Mouse (Mus musculus): ENCODE results near the gene Bckdk.

The Bckdk gene

DNA sequence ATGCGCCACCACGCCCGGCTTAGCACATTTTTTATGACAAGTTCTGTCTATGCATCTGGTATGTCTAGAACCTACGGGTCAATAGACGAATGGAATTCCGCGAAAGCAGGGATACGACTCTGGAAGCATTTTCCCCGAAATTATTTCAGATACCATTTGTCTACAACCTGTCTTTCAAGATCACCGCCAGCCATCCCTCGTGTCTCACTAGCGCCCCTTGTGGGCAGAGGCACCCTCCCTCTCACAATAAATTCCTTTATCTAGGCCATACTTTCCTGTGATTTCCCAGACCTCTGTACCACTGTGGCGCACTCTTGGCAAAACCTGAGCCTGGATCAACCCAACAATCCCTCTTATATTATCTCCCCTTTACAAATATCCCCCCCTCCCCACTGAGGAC, 7.5 kb upstream of the Bckdk start:
- DNase-seq (ENCODE audit: low spot score), result peak; percentile 35

- DNase-seq (ENCODE audit: low spot score), result no peak
Observed at GRCm38 (mm10) chr7:127897542-127897941, 6.3 kb upstream of the Bckdk start.

DNA sequence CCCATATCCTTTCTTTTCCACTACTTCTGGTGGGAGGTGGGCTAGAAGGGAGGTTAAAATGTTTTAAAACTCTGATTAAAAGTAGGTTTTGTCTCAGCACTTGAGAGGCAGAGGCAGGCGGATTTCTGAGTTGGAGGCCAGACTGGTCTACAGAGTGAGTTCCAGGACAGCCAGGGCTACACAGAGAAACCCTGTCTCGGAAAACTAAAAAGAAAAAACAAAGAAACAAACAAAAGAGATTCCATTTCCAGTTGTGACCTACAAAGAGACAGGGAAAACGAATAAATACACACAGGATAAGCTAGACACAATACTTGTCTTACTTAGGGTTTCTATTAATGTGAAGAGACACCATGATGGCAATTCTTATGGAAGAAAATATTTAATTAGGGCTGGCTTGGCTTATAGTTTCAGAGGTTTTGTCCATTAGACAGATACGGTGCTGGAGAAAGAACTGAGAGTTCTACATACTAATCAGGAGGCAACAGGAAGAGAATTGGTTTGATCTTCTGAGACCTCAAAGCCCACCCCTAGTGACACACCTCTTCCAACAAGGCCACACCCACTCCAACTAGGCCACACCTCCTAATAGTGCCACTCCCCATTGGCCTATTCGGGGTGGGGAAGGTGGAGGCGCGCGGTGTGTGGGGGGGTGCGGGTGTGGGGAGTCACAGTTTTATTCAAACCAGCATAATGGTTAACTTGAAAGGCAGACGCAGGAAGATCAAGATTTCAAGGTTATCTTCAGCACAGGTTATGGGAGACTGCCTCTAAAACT, 5.5 kb upstream of the Bckdk start:
- DNase-seq (ENCODE audit: low spot score), result no peak

DNA sequence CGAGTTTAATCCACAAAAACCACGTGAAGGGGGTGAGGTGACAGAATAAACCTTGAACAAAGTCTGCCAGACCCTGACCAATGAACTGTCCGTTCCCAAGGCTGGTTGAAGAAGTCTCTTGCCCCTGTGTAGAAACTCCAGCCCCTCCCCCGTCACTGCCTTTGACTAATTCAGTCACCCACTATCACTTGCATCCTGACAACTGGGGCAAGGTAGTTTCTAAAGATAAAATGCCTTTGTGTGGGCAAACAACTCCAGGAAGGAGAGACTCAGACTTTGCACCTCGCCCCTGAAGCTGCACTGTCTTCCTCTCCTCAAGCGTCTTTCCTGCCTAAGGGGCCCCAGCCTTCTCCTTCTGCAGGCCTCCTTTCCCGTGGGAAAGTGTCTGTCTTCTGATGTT, 3.9 kb upstream of the Bckdk start:
- DNase-seq (ENCODE audit: low spot score), result no peak

DNA sequence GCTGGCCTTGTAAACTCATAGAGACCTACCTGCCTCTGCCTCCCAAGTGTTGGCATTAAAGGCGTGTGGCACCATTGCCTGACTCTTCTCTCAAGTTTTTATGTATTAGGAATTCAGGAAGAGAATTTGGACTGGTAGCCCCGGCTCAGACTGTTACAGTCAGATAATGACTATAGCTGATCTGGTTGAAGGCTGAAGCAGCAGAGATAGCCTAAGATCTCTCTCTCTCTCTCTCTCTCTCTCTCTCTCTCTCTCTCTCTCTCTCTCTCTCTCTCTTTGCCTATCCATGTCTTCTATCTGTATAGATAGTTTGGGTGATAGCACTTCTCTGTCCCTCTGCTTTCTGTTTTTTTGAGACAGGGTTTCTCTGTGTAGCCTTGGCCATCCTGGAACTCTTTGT, 2.1 kb upstream of the Bckdk start:
- no peak for DNase-seq (ENCODE audit: low spot score)

- no peak for DNase-seq (ENCODE audit: low spot score)
Observed at GRCm38 (mm10) chr7:127907939-127908338, 4.1 kb downstream of the Bckdk start.

- DNase-seq (ENCODE audit: low spot score), result peak; percentile 39
Observed at GRCm38 (mm10) chr7:127908656-127909055, 4.8 kb downstream of the Bckdk start.

GRCm38 (mm10) chr7:127912190-127912871, 8.4 kb downstream of the Bckdk start, which contains the start of gene Kat8:
Gene Kat8, plus strand, starts transcription at chr7:127912516.
- peak; percentile 94 for DNase-seq (ENCODE audit: low spot score)

GRCm38 (mm10) chr7:127912938-127913337, 9.1 kb downstream of the Bckdk start:
- no peak for DNase-seq (ENCODE audit: low spot score)

- no peak for DNase-seq (ENCODE audit: low spot score)
Observed at GRCm38 (mm10) chr7:127915293-127915692, 11.4 kb downstream of the Bckdk start.

DNA sequence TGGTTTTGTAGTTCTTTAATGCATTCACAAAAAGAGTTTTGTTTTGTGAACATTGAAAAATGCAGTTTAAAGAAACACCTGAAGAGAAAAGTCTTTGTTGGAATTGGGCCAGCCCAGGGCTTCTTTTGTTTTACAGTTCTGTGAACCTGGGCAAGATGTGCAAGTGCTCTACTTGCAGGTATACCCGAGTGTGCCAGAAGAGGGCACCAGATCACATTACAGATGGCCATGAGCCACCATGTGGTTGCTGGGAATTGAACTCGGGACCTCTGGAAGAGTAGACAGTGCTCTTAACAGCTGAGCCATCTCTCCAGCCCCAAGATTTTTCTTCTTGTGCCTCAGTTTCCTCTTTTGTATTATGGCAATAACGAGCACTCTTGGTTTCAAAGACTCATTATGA, 14.3 kb downstream of the Bckdk start:
- peak; percentile 34 for DNase-seq (ENCODE audit: low spot score)

GRCm38 (mm10) chr7:127919290-127919689, 15.4 kb downstream of the Bckdk start:
- DNase-seq (ENCODE audit: low spot score), result no peak

GRCm38 (mm10) chr7:127921516-127921915, 17.6 kb downstream of the Bckdk start:
- DNase-seq (ENCODE audit: low spot score), result peak; percentile 23

DNA sequence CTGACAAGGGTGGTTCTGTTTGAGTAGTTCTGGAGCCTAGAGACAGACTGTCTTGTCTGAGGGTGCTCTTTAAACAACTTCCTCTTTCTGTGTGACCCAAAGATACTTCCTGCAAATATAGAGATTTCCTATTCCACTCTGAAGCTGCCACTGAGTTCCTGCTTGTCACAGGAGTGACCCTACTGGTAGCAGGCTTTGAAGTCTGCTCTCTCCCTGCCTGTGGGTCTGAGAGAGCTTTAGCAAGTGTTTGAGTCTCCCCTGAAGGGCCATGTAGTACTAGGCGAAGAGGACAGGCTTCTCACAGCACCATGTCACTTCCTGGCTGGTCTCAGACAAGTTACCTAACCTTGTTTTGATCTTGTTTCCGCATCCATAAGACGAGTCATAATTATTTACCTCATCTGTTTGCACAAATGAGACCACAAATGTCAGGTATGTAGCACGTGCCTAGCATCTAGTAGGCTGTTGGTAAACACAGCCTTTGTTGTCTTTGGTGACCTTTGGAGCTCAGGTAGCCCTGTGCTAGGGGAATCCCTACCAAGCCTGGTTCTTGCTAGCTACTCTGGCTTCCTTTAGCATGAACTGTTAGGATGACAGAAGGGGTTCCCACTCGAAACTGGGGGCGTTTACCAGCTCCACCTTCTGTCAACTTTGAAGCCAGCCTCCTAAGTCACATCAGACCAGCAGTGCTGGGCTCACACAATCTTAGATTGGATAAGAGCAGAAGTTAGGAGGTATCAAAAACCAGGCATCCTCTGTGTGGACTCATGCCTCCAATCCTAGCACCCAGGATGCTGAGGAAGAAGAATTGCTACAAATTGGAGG, 18.8 kb downstream of the Bckdk start:
- no peak for DNase-seq (ENCODE audit: low spot score)

GRCm38 (mm10) chr7:127923714-127924113, 19.8 kb downstream of the Bckdk start:
- peak; percentile 58 for DNase-seq (ENCODE audit: low spot score)

GRCm38 (mm10) chr7:127925252-127925651, 21.4 kb downstream of the Bckdk start:
- DNase-seq (ENCODE audit: low spot score), result no peak

GRCm38 (mm10) chr7:127926066-127926465, 22.2 kb downstream of the Bckdk start:
- DNase-seq (ENCODE audit: low spot score), result no peak

- no peak for DNase-seq (ENCODE audit: low spot score)
Observed at GRCm38 (mm10) chr7:127926846-127927245, 23.0 kb downstream of the Bckdk start.

DNA sequence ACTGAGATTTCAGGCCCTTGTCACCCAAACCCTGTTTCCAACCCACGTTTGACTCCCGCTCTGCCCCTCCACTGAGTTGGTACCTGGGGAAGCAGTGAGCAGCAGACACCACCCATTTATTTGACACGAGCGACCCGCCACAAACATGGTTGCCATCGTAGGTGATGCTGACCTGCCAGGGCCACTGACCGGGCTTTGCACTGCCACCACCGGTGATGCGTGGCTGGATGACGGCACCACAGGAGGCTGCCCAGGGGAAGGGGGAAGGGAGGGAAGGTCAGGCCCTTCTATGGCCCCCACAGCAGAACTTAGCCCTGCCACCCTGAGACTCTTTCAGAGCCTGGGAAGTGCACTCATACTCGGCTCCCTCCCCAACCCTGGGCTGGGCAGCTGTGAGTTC, 23.8 kb downstream of the Bckdk start:
- no peak for DNase-seq (ENCODE audit: low spot score)

DNA sequence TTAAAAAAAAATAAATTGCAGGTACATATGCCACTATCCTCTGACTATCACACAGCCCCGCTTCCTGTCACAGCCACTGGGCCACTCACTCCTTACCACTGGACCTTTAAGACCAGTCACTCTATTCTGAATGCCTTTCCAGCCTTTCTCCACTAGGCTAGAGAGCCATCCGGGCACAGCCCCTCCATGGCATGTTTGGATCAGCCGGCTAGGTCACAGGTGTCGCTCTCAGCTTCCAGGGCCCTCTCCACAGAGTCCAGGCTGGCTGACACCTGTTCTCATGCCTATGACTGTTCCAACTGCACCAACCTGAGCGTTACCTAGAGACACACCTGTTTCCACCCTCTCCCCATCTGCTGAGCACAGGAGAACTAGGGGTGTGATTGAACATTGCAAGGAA, 24.7 kb downstream of the Bckdk start:
- no peak for DNase-seq (ENCODE audit: low spot score)

DNA sequence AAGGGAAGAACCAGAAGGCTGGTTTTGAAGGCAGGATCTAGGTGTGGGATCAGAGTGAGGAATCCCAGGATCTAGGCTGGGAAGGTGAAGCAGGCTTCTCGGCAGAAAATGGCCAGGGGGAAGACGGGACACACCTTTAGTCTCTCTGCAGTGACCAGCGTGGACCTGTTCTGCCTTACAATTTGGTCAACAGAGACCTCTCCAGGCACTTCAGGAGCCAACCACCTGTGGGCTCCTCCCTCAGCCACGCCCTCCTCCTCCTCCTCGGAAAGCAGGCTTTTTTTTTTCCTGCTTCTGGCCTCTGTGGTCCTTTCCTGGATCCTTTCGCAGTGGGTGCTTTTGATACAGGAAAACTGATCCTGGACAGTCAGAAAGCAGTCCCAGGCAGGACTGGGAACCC, 26.0 kb downstream of the Bckdk start, which contains the start of gene Prss8:
TSS of gene Prss8 (minus strand) at position 182 of the 400 bp plus-strand sequence.
- no peak for DNase-seq (ENCODE audit: low spot score)

DNA sequence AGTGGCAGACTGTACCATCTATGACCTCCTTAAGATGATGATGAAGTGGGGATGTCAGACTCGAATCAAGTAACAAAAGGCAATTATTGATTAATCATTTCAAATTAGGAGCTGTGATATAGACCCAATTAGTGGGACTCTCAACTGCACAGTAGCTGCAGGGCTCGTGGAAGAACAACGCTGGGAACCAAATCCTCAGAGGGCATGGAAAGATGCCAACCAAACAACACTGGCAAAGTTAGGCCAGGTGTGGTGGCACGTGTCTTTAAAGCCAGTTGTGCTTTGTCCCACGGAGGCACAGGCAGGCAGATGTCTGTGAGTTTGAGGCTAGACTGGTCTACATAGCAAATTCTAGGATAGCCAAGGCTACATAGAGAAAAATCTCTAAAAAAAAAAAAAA, 26.8 kb downstream of the Bckdk start:
- DNase-seq (ENCODE audit: low spot score), result no peak
